Mouse (Mus musculus): ENCODE data around the gene Trmt1.
A peak's percentile ranks its signal among the peaks of the same experiment; 100 is the strongest.

Trmt1 gene

DNA sequence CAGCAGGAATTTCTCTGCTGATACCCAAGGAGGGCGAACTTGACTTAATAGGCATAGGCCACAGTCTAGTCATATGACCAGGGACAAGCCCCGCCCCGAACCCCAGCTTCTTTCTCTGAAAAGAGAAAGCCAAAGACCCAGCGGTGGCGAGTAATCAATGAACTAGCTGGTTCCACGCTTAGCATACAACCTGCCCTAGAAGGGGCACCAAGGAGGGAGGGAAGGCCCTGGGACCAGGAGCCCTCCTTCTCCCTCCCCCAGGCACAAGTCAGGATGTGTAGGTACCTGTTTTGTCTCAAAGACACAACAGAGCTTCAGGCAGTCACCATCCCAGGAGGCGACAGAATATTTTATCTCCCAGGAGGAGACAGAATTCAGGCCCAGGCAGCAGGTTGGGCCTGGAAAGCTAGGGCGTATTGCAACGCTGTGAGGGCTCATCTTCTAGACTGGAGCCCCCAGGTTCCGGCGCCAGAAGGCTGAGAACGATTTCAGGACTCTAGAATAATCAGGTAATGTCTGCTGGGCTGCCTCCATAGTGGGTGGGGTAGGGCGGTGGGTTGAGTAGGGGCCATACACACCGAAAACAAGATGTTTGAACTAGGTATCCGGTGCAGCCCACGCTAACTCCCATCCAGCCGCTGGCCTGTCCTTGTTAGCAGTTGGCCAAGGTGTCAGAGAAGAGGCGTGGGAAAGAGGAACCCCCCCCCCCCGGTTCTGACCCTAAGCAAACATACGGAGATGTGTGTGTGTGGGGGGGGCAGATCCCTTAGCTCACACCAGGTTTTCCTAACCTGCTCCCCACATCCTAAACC, at the start of gene Trmt1:
Gene Trmt1, plus strand, starts transcription at position 117 of the 812 bp plus-strand sequence.
- peak; percentile 23 for DNase-seq (ENCODE audit: low read depth, low spot score)

DNA sequence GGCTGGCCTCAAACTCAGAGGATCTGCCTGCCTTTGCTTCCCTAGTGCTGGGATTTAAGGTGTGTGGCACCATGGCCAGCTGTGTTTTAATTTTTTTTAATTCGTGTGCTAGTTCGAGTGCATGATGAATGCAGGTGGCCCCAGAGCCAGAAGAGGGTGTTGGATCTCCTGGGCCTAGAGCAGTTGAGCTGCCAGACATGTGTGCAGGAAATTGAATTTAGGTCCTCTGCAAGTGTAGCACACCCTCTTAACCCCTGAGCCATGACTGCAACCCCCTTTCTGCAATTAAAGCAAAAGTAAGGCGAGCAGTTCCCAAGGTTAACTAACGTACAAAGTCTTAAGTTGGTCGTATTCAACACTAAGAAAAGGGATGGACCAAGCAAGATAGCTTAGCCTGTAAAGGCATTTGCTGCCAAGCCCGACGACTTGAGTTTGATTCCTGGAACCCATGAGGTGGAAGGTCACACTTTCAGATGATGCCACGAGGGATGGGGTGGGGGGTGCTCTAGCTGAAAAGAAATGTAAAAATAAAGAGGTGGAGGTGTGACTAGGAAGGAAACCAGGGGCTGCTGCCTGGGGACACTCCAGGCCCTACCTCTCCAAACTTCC, 48.1 kb upstream of the Trmt1 start:
- no peak for DNase-seq (ENCODE audit: low read depth, low spot score)

DNA sequence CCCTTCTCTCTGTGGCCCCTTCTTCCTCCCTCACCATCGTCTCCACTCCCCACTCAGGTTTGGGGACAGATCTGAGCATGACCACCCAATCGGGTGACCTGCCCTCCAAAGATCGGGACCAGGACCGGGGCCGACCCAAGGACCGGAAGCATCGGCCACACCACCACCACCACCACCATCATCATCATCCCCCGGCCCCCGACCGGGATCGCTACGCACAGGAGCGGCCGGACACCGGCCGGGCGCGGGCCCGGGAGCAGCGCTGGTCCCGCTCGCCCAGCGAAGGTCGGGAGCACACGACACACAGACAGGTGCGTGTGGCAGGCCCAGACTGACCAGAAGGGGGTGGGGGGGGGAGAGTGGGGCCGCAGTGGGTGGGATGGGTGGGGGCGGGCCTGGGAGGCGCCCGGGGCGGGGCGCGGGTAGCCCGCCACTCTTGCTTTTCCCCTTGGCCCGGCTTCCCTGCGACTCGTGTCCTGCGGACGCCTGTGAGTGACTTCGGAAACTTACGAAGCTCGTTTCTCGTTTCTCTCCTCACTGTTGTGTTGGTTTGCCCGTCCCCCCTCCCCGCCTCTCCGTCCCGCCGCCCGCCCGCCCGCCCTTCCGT, 47.4 kb upstream of the Trmt1 start:
- no peak for DNase-seq (ENCODE audit: low read depth, low spot score)

GRCm38 (mm10) chr8:84639162-84640009, 46.7 kb upstream of the Trmt1 start:
- peak; percentile 97 for DNase-seq (ENCODE audit: low read depth, low spot score)

- DNase-seq (ENCODE audit: low read depth, low spot score) = no peak
Measured at GRCm38 (mm10) chr8:84640010-84640588, 46.0 kb upstream of the Trmt1 start.

DNA sequence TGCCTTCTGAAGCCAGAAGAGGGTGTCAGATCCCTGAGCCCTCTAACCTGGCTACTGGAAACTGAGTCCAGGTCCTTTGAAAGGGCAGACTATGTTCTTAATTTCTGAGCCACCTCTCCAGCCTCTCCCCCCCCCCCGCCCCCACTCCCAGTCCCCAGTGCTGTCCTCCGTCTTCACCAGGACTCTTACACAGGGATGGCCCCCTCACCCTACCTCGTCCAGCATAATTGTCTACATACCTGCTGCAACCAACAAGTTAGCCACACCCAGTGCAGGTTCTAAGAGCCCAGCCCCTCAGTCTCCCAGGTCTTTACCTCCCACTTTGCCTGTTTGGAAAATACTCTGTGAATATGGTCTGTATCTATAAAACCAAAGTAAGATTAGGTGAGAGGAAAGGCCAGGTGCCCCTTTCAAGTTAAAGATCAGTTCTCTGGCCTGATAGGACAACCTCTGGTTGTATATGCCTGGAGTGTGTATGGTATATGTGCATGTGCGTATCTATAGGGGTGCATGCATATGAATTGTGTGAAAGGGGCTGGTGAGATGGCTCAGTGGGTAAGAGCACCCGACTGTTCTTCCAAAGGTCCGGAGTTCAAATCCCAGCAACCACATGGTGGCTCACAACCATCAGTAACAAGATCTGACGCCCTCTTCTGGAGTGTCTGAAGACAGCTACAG, 45.4 kb upstream of the Trmt1 start:
- DNase-seq (ENCODE audit: low read depth, low spot score) = no peak

- DNase-seq (ENCODE audit: low read depth, low spot score) = no peak
Measured at GRCm38 (mm10) chr8:84641578-84642361, 44.3 kb upstream of the Trmt1 start.

DNA sequence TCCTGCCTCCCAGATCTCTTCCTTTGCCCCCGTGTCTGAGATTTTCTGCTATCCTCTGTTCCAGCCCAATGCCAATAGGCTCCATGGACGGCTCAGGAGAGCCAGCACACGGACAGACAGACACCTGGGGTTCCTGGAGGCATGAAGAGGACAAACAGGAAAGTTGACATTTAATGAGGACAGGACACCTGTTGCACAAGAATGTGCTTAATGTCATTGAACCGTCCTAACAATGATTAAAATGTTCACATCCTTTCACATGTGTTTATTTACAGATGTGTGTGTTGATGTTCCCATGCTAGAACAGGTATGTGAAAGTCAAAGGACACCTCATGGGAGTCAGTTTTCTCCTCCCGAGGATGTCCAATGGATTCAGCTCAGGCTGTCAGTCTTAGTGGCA, 43.1 kb upstream of the Trmt1 start:
- no peak for DNase-seq (ENCODE audit: low read depth, low spot score)

GRCm38 (mm10) chr8:84646800-84647199, 39.3 kb upstream of the Trmt1 start:
- DNase-seq (ENCODE audit: low read depth, low spot score) = no peak

DNA sequence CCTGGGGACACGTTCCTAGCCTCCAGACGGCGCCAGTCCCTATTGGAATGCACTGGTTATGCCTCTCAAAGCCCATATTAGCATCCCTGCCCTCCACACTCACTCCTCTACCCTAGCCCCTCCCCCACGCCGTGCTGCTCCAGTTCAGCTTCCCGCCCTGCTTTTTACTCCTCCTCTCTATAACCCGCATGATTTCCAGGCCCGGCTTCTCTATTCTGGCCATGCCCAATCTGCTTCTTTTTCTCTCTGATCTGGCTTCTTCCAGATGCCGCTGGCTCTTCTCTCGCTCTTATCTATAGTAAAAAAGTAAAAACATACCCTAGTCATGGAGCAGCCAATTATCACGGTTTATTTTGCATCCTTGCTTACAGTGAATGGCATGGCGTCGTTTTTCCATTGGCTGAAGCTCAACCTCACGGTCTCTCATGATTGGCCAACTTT, 38.6 kb upstream of the Trmt1 start:
- peak; percentile 74 for DNase-seq (ENCODE audit: low read depth, low spot score)

DNA sequence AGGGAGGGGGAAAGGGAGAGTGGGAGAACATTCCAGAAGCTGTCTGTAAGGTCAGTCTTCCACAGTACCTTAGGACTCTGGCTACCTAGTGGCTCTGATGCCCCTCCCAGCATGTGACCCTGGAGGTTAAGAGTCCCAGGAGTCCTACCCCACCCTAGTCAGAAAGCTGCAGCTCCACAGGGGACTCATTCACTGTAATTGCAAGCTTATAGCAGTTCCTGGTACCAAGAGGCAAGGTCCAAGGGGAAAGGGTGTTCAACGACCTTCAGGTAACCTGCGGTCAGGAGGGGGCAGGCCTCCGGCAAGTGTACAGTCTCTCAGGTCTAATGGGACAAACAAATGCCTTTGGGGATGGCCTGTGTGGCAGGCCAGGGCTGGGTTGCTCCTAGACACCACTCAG, 35.9 kb upstream of the Trmt1 start:
- no peak for DNase-seq (ENCODE audit: low read depth, low spot score)

GRCm38 (mm10) chr8:84653092-84653631, 32.9 kb upstream of the Trmt1 start:
- no peak for DNase-seq (ENCODE audit: low read depth, low spot score)

DNA sequence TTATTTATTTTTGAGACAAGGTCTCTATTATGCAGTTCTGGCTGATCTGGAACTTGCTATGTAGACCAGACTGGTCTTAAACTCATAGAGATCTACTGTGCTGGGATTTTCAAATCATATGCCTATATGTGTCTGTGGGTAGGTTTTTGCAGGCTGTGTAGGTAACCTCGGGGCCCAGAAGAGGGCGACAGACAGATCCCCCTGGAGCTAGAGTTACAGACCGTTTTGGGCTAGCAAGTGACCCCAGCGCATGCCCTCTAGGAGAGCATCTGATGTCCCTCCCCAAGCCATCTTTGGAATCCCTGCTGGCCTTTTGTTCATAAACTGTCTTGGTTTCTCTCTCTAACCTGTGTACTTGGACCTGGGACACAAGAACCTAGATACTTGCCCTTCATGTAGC, 31.5 kb upstream of the Trmt1 start:
- DNase-seq (ENCODE audit: low read depth, low spot score) = no peak

- DNase-seq (ENCODE audit: low read depth, low spot score) = peak; percentile 92
Measured at GRCm38 (mm10) chr8:84655336-84656190, 30.5 kb upstream of the Trmt1 start.

DNA sequence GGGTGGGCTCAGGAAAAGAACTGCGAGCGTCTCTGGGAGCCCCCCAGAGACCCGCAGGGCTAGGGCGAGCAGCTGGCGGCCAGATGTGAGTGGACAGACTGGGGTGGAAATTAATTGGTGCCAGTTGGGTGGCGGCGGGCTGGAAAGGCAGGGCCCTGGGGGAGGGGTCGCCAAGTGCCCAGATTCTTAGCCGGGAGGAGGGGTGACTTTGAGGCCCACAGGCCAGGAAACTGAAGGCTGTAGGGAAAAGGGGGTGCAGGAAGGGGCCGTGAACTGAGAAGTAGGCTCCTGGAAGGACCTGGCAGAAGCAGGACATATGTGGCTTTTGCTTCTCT, 29.9 kb upstream of the Trmt1 start:
- DNase-seq (ENCODE audit: low read depth, low spot score) = peak; percentile 92

- DNase-seq (ENCODE audit: low read depth, low spot score) = peak; percentile 80
Measured at GRCm38 (mm10) chr8:84656641-84657126, 29.4 kb upstream of the Trmt1 start.

DNA sequence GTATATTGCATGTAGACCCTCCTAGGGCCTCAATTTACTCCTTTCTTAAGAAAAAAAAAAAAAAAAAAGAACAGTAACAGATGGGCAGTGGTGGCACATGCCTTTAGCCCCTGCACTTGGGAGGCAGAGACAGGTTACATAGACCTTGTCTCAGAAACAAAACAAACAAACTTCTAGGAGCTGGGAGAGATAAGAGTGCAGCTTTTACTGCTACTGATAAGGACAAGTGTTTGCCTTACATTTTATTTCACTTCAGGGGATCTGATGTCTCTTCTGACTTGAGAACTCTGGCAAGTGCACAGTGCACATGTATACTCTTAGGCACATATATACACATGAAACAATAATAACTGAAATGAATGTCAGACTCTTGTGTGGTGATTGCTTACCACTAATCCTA, 28.9 kb upstream of the Trmt1 start:
- no peak for DNase-seq (ENCODE audit: low read depth, low spot score)

- no peak for DNase-seq (ENCODE audit: low read depth, low spot score)
Measured at GRCm38 (mm10) chr8:84657680-84658079, 28.4 kb upstream of the Trmt1 start.

DNA sequence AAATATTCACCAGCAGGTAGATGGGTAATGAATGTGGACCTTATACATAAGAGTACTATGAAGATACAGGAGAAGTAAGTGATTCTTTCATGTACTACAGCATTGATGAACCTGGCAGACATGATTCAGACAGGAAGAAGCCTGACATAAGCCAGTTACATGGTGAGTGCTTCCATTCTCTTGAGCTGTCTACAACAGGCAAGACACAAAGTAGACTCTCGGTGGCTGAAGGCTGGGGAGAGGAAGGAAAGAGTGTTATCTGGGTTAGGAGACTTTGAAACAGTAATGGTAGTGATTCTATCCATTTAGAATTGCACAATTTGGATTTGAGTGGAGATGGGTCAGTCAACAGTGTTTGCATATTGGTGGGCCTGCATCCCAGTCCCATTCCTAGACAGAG, 27.2 kb upstream of the Trmt1 start:
- DNase-seq (ENCODE audit: low read depth, low spot score) = no peak
